Mouse (Mus musculus) left cerebral cortex, postnatal 14 days (tissue): ENCODE results near the gene Spats2. TPM values are rescaled to one million over a fixed set of nuclear protein-coding genes. Genes with fewer than 3 reads are reported as not detected.
"Not testable (repeated sequence)": the region's sequence is repeated elsewhere in the genome, so short reads cannot be mapped to it uniquely, and the experiment has no call there.

Source experiments
- DNase-seq, 2 experiments: peaks; one replicate each; pipeline ENCODE4 v3.0.0; 2021 to 2022; ENCODE audit warnings: low spot score in 2 of 2, mixed read lengths in 1 of 2
- intact Hi-C: fragments of 180-260 bp; cut with DNase I; formaldehyde crosslinking; loops from one replicate; pipeline ENCODE4 v1.15.1; 2025
- long read RNA-seq, 2 experiments: library from polyadenylated mRNA; stranded (forward); transcript quantifications; one replicate each; pipeline ENCODE4 v2.0.0; 2021
- total RNA-seq, 2 experiments: library from RNA; stranded (reverse); gene quantifications; 2 replicates each; pipeline ENCODE4 v1.2.3; 2021

Spats2 gene
- 10 to 100 TPM; 36.7 to 37.2 TPM for total RNA-seq
- long read RNA-seq, experiment 1, transcript Spats2-201 (13 exons, 3,096 nt), result major isoform, 60 of 77 reads
- long read RNA-seq, experiment 1, partial matches to known transcripts, result 6 of 77 reads
- long read RNA-seq, experiment 1, other reads (novel, unspliced or antisense), result 10 of 77 reads
- long read RNA-seq, experiment 2, transcript Spats2-201 (13 exons, 3,096 nt), result major isoform, 51 of 57 reads
- long read RNA-seq, experiment 2, partial matches to known transcripts, result 3 of 57 reads
- long read RNA-seq, experiment 2, other reads (novel, unspliced or antisense), result 3 of 57 reads

DNA sequence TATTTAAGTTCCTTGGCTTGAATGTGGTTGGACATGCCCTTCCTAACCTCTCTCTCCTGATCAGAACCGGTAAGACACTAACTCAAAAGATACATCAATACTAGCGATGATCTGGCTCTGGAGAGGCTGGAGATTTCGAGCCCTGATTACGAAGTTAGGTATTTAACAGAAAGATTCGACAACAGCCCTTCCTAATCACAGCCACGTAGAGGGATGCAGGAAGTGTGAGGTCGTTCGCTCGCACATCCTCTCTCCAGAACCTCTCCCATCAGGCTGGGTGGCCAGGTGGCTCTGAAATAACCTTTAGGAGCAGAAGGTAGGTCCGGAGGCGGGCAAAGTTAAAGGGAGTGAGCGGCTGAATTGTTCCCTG lies at the start of gene Spats2:
Gene Spats2 (plus strand): TSS at position 206 of the 370 bp plus-strand sequence.
- DNase-seq, result no peak
- intact Hi-C loops, result no loop called here

DNA sequence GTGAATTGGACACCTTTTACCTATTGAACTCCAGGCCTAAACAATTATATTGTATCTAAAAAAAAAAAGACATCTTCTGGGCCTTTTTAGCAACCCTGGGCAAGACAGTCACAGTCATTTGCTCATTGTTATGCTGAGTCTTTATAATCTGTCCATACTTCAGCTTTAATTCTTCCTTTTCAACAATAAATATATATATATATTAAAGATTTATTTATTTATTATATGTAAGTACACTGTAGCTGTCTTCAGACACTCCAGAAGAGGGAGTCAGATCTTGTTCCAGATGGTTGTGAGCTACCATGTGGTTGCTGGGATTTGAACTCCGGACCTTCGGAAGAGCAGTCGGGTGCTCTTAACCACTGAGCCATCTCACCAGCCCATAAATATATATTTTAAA lies 49.7 kb upstream of the Spats2 start:
- intact Hi-C loops, result loop anchor here (10.0 kb wide), 1 partner anchor 51 kb away; the partner anchor contains the start of gene Tuba1c
- not testable (repeated sequence) for DNase-seq

DNA sequence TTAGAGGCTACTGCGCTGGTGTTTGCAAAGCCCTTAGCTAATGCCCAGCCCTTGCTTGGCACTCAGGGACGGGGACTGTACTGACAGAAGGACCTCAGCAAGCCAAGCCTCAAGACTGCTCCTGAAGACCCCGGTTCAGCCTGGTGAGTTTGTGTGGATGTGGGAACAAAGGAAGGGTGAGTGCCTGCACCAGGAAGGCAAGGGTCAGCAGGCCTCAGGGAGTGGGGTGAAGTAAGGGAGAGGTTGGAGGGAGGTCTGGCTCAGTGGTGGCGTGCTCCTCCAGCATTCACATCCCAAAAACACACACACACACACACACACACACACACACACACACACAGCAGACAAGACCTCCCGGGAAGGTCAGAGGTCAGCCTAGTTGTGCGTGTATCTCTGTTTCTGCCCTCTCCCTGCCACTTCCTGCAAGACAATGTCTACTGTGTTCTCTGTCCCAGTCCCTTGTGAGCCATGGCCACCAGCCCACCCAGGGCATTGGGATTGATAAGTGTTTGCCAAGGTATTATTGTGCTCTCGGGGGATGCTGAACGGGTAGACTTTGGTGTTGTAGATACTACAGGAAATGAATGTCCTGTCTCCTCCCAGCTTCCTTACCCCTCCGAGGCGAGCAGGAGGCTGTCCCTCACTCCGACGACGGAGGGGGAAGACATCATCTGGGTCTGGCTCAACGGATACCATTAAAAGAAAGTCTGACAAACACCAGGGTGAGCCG lies 47.4 kb upstream of the Spats2 start:
- DNase-seq, result no peak
- intact Hi-C loops, result loop anchor here (10.0 kb wide), 1 partner anchor 54 kb away; the partner anchor contains the start of gene Tuba1c

DNA sequence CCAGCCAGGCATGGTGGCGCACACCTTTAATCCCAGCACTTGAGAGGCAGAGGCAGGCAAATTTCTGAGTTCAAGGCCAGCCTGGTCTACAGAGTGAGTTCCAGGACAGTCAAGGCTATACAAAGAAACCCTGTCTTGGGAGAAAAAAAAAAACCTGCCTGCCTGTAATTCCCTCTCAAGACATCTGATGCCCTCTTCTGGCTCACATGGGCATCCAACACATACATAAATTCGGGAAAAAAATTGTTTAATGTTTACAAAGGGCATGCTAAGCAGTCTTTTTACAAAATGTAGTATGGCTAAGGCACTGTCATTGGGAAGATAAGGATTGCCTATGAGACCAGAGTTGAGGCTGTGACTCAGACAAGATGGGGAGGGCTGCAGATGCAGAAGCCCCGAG lies 45.9 kb upstream of the Spats2 start:
- intact Hi-C loops, result loop anchor here (10.0 kb wide), 2 partner anchors 55 to 115 kb away; partner anchors contain the start of gene Tuba1c
- no peak for DNase-seq

DNA sequence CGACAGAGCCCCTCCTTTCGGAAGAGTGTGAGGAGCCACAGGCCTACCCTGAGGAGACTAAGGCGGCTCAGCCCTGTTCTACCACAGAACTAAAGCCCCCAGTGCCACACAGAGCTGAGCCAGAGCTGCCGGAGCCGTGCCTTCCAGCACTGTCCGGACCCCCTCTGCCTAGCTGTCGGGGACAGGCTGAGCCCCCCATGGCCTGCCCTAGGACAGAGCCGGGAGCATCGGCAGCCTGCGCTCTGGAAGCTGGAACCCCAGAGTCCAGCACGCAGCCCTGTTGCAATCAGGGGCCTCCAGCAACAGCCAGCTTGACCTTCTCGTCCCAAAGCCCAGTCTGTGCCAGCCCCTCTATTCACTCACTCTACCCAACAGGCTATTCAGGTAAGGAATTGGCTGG lies 43.4 kb upstream of the Spats2 start:
- DNase-seq, result no peak
- intact Hi-C loops, result loop anchor here (10.0 kb wide), 1 partner anchor 112 kb away; no protein-coding TSS in a partner anchor

DNA sequence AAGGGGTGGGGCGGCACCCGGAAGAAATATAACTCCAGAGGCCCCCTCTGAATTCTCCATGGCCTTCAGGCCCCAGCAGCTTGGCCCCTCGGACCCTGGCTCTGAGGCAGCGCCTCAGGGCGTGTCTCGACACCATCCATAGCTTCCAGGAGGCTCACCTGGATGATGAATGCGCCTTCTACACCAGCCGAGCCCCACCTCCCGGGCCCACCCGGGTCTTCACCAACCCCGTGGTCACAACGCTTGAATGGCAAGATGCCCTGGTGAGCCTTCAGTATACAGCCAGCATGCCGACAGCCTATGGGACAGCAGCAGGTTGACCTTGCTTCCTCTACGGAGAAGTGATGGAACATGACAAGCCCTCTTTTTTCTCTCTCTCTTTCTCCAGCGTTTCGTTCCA lies 42.9 kb upstream of the Spats2 start:
- intact Hi-C loops, result loop anchor here (10.0 kb wide), 1 partner anchor 112 kb away; no protein-coding TSS in a partner anchor
- DNase-seq, result no peak

DNA sequence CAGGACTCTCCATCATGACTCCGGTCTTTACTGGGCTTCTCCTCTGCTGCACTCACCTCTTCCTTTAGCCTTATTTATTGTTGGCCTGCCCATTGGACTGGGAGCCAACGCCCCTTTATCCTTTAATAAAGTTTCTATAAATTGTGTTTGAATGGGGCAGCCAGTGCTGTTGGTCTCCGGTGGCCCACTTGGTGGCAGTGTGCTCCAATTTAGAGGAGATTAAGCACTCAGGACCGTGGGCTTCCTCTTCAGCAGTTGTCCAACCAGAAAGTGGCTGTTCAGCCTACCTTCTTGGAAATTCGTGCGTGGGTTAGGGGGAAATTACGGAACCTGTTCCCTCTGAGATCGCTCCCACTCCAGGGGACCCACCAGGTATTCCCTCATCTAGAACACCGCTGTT lies 42.5 kb upstream of the Spats2 start:
- DNase-seq, result peak; percentile 37 to 65
- intact Hi-C loops, result loop anchor here (10.0 kb wide), 1 partner anchor 112 kb away; no protein-coding TSS in a partner anchor

DNA sequence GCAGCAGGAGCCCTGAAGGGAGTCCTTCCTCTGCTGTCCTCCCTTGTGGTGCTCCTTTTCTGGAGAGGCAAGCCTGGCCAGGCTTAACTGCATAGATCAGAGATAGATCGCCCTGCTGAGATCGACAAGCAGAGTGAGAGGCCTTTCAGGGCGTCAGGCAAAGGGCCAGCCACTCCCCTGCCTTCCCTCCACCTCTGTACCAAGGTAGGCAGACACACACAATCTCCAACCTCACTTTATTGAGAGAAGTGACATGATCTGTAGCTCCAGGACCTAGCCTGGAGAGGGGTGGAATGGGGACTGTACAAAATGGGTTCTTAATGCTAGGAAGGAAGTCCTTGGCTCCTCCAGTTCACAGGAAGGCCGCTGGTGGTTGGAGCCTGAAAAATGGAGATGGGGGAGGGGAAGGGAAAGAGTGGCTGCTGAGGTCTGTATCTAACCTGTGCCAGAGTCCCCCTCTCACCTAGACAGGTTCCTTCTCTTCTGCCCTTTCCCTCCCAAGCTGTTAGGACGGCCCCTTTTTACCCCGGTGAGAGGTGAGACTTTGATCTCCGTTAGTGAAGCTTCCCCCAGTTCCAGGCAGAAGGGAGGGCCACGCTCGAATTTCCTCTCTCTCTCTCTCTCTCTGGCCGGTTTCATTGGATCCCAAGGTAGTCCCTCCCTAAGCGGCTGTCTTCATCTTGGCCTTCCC lies 41.7 kb upstream of the Spats2 start:
- DNase-seq, result no peak
- intact Hi-C loops, result loop anchor here (10.0 kb wide), 1 partner anchor 111 kb away; no protein-coding TSS in a partner anchor

DNA sequence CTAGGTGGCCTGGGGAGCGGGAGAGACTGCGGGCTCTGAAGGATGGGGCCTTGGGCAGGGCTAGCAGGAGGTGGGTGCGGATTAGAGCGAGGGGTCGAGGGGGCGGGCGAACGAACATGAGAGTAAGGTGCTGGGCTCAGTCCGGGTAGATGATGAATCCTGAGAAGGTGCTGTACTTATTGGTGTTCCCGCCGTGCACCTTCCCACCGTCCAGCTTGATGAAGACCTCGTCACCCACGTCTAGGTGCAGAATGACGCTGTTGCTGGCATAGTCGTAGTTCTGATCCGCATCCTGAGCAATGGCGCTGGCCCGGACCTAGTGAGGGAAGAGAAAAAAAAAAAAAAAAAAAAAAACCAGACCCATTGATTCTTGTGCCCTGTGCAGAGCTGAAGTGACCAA lies 41.1 kb upstream of the Spats2 start:
- intact Hi-C loops, result loop anchor here (10.0 kb wide), 1 partner anchor 110 kb away; no protein-coding TSS in a partner anchor
- DNase-seq, result no peak

DNA sequence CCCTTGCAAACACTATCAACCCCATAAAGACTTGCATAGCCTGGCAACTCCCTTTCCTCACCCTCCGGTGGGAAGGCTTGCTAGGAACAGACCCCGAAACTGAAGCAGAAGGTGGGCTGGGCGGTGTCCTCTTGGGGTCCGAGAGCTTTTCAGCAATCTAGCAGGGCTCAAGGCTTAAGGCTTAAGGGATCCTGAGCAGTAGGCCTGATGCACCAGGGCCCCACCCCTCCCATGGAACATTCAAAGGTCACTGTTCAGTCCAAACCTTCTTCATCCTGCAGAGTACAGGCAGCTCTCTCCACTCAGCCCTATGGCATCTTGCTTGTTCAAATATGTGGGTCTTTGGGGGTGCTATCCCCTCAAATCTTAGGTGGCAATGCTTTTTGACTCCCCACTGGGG lies 39.7 kb upstream of the Spats2 start:
- intact Hi-C loops, result loop anchor here (10.0 kb wide), 1 partner anchor 109 kb away; no protein-coding TSS in a partner anchor
- DNase-seq, result no peak

DNA sequence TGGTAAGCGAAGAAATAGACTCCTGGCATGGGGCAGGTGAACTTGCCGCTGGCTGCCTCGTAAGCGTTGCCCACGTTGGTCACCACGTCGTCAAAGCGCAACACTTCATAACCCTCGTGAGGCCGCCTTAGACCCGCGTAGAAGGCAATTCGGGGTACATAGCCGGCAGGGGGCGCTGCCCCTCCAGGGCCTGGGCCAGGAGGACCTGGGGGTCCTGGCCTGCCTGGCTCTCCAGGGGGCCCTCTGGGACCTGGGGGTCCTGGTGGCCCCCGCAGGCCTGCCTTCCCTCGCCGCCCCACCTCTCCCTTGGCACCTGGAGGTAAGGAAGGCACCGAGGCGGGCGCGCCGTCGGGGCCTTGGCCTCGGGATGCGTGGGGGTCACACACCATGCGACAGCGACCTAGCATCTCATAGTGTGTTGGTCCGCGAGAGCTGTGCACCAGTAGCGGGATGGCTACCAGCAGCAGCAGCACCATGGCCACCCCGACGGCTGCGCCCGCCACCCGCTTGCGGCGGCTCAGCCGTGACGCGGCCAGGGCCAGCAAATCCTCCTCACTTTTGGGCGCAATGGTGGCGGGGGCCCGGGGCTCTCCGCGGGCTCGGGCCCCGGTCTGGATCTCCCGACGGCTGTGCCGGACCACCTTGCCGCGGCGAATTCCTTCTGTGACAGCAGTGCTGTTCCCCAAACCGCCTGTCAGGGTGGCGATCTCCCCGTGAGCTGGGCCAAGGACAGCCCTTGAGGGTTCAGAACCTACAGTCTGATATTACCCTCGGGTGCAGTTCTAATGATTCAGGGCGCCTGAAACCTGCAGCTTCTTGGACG lies 38.3 kb upstream of the Spats2 start, which contains the start of gene C1ql4:
Gene C1ql4 (minus strand): TSS at position 565 of the 823 bp plus-strand sequence.
- intact Hi-C loops, result loop anchor here (10.0 kb wide), 1 partner anchor 107 kb away; no protein-coding TSS in a partner anchor
- no peak for DNase-seq

DNA sequence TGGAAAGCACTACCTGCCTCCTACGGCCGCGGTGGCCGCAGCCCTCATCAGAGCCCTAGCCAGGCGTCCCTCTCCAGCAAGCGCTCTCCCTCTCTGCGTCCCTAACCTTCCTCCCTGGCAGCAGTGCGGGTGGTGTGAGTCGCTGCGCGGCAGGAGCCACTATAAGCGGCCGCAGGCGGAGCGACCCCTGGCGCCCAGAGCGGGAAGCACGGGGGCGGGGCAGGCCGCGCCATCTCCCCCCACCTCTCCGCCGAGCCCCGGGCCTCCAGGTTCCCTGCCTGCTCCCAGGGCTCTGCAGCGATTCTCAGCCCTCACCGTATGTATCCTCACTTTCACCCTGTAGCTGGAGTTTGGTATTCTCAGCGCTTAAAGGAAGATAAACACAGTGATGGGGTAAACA lies 37.4 kb upstream of the Spats2 start:
- intact Hi-C loops, result loop anchor here (10.0 kb wide), 1 partner anchor 107 kb away; no protein-coding TSS in a partner anchor
- peak; percentile 52 to 66 for DNase-seq

DNA sequence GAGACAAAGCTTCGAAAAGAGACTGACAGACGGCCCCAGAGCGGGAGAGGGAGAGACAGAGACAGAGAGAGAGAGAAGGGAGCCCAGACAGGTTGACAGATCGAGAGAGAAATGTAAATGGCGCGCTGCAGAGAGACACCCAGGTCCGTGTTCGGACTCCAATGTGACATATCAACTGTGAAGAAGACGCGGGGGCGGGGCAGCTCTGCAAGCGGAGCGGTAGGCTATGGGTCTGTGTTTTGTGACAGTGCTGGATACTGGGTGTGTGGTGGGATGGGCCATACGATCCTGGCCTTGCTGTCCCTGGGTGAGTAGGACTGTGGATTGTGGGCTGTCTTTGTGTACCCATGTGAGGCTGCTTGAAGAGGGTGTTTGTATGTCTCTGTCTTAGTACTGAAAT lies 36.6 kb upstream of the Spats2 start:
- intact Hi-C loops, result loop anchor here (10.0 kb wide), 1 partner anchor 106 kb away; no protein-coding TSS in a partner anchor

DNA sequence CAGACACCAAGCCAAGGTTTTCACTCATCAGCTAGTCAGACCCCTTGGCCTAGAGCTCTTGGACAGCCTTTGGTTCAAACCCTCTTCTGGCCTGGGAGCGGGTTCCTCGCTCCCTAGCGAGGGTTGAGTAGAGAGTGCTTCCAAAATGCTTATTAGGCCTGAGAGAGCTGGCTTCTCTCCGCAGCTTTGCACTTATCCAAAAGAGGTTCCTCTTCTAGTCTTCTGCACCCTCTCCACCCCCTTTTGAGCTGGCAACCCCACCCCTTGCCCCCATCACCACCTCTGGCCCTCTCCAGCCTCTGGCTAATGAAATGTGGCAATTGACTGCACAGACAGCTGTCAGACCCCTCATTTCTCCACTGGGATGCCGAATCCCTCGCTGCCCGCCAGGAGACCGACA lies 32.8 kb upstream of the Spats2 start, which contains the start of gene Dnajc22:
Gene Dnajc22 (plus strand): TSS at position 301 of the 400 bp plus-strand sequence.
- DNase-seq, result no peak
- intact Hi-C loops, result no loop called here

More for the DNA sequence above, 36.6 kb upstream of the Spats2 start:
- DNase-seq, result no peak

DNA sequence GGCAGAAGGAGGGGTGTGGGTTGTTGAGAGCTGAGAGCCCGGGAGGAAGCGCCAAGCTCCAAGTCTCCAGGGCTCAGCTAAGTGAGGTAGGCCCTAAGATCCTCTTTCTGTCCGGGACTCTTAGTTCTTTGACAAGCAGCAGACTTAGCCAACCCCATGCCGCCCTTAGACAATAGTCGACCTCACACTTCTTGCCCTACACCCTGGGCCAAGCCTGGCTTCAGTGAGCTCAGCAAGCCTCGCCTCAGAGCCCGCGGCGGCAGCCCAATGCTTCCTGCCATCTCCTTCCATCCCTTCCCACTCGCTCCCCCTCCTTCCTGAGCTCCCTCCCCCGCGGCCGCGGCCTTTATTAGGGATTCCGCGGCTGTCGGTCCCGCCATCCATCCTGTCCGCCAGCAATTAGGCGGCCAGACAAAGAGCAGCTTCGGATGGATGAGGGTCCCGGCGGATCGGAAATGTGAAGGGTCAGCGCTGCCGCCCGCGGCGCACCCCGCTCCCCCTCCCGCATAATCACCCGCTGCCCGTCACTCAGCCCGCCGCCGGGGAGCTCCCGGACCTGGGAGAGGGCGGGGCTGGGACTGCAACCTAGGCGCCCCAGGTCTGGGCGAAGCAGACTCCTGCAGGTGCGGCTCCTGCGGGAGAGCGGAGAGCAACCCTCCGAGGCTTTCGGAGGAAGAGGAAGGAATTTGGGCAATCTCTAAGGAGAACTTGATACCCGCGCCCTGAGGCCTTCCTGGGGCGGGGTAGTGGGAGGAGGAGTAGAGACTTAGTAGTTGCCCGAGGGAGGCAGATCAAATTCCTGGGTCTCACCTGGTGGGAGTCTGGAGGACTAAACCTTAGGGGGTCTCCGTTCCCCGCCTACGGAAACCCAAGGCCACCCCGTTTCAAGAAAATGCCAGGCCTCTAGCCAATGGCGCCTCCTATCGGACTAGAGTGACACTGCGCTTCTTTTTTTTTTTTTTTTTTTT lies 32.1 kb upstream of the Spats2 start:
- peak; percentile 36 to 43 for DNase-seq
- intact Hi-C loops, result no loop called here

DNA sequence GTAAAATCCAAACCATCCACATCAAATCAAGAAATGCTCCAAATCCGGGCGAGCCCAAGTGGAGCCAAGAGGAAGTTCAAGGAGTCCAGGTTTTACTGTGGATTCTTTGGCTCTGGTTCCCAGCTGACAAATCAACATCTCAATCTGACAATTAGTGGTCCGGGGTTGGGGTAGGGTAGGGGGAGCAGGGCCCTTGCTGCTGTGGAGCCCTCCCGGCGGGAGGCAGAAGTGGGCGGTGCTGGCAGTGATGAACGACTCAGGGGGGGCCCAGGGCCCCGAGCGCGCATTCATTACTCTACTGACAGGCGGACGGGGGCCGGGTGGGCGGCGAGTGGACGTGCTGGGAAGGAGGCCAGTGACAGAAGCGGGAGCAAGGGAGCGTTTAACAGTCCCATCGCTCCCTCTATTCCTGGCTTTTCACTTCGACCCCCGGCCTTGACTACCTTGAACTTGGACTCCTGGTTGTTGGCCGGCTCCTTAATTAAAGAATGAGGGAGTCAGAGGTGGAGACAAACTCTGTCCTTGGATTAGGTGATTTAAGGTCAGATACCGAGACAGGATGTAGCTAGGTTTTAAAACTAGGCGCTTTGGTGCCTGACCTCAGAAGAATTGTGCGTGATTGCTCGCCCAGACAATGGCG lies 31.0 kb upstream of the Spats2 start:
- peak in 1 of 2 experiments; percentile 21 for DNase-seq
- intact Hi-C loops, result loop anchor here (5.0 kb wide), 1 partner anchor 42 kb away; no protein-coding TSS in a partner anchor

DNA sequence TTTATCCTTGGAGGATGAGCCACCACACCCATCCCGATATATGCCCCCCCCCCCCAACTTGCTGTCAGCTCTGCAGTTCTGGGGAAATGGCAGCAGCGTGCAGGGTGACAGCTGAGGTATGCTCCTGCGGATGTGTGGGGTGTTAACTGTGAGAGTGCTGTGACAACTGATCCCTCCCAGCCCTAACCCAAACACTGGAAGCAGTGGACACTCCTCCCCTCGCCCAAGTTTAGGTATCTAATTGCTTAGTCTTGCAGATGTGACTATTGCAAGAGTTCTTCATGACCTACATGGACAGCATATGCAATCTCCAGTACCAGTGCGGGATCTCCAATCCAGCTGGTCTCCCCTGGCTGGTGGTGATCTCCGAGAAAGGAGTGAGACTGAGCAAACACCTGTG lies 30.4 kb upstream of the Spats2 start:
- intact Hi-C loops, result loop anchor here (5.0 kb wide), 1 partner anchor 43 kb away; no protein-coding TSS in a partner anchor
- no peak for DNase-seq
